Mouse (Mus musculus) cerebellum, postnatal 25 days (tissue): ENCODE data around the gene Map6d1.

ENCODE experiments used
- DNase-seq, 2 experiments: peaks; one replicate each; pipeline ENCODE4 v3.0.0; 2021; ENCODE audit warnings: mixed read lengths in 2 of 2

Map6d1 gene

DNA sequence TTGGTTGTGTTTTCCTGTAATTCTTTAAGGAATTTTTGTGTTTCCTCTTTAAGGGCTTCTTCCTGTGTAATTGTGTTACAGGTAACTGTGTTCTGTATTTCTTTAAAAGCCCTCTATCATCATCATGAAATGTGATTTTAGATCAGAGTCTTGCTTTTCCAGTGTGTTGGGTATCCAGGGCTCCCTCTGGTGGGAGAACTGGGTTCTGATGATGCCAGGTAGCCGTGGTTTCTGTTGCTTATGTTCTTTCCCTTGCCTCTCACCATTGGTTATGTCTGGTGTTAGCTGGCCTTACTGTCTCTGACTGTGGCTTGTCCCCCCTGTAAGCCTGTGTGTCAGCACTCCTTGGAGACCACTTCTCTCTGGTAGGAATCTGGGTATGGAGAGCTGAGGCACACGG, 55.8 kb downstream of the Map6d1 start:
- DNase-seq = peak; percentile 25 to 48
